Mouse (Mus musculus) embryonic facial prominence, embryonic 15.5 days (tissue): ENCODE measurements around the gene Porcn. TPM values are rescaled to one million over a fixed set of nuclear protein-coding genes. Genes with fewer than 3 reads are reported as not detected.

ENCODE experiments used
- ATAC-seq: fragments of 200-750 bp; cut with Nextera tagmentation; 2 replicates; pipeline ENCODE4 v1.8.0; 2017; ENCODE audit warnings: low read depth, moderate TSS enrichment; ENCODE audit not compliant: insufficient number of reproducible peaks, low FRiP score, low TSS enrichment
- H3K27ac ChIP-seq: fragments of 300-500 bp; sonication (generic); replicated peaks from 2 replicates; pipeline ENCODE4 v1.5.1; 2015; ENCODE audit warnings: mild to moderate bottlenecking, inconsistent platforms
- H3K27me3 ChIP-seq: fragments of 300-500 bp; sonication (generic); 2 replicates; pipeline ENCODE4 v1.6.1; 2015; ENCODE audit warnings: inconsistent platforms
- H3K36me3 ChIP-seq: fragments of 300-500 bp; sonication (generic); 2 replicates; pipeline ENCODE4 v1.6.1; 2015; ENCODE audit warnings: mild to moderate bottlenecking, inconsistent platforms
- H3K4me1 ChIP-seq: fragments of 300-500 bp; sonication (generic); 2 replicates; pipeline ENCODE4 v1.6.1; 2015; ENCODE audit warnings: inconsistent platforms
- H3K4me2 ChIP-seq: fragments of 300-500 bp; sonication (generic); replicated peaks from 2 replicates; pipeline ENCODE4 v1.6.1; 2015; ENCODE audit warnings: mild to moderate bottlenecking, inconsistent platforms
- H3K4me3 ChIP-seq: fragments of 300-500 bp; sonication (generic); replicated peaks from 2 replicates; pipeline ENCODE4 v1.5.1; 2015; ENCODE audit warnings: mild to moderate bottlenecking, inconsistent platforms
- H3K9ac ChIP-seq: fragments of 300-500 bp; sonication (generic); 2 replicates; pipeline ENCODE4 v1.6.1; 2015; ENCODE audit warnings: inconsistent platforms
- H3K9me3 ChIP-seq: fragments of 300-500 bp; sonication (generic); replicated peaks from 2 replicates; pipeline ENCODE4 v1.6.1; 2016; ENCODE audit warnings: inconsistent platforms
- WGBS: fragments of 180-500 bp; shearing (Covaris S2); methylation state at CpG from one replicate; pipeline ENCODE4 v1.1.7; 2015; 5-methylcytosine and 5-hydroxymethylcytosine counted together
- polyA plus RNA-seq: library from polyadenylated mRNA; unstranded; fragments of >200 nt; fragmentation: Nextera tagmentation; extraction: Ambion mirVana; gene quantifications from 2 replicates; pipeline ENCODE4 v1.2.1, GENCODE M21; 2015

Porcn gene
- polyA plus RNA-seq, 1 experiment from 2014 or later, result 11.7 TPM

DNA sequence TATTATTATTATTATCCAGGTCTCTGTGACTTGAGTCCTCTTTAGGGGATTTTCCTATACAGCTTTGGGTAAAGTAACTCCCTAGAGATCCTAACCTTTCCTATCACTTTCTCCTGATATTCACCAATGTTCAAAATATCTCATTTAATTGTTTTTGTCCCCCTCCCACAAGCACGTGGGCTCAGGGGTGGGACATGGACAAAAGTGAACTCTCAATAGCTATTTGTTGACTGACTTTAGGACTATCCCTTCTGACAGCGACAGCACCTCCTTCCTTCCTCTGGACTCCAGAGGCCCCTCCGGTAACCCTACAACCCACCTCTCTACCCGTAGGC, 31.2 kb downstream of the Porcn start:
- H3K36me3 ChIP-seq, result no peaks in the 10 kb centered on the region
- no peak overlapping the region for H3K27ac ChIP-seq
- H3K4me2 ChIP-seq, result peak overlapping the region; percentile 49
- no peaks in the 10 kb centered on the region for H3K4me1 ChIP-seq
- no peaks in the 10 kb centered on the region for H3K9me3 ChIP-seq
- no peak for ATAC-seq
- no peaks in the 10 kb centered on the region for H3K27me3 ChIP-seq
- peak overlapping the region; percentile 35; the same call in 1 of the 2 replicates for H3K9ac ChIP-seq
- peak overlapping the region; percentile 64 for H3K4me3 ChIP-seq
- WGBS, result 11% methylated on average over 4 of the region's 4 CpGs

DNA sequence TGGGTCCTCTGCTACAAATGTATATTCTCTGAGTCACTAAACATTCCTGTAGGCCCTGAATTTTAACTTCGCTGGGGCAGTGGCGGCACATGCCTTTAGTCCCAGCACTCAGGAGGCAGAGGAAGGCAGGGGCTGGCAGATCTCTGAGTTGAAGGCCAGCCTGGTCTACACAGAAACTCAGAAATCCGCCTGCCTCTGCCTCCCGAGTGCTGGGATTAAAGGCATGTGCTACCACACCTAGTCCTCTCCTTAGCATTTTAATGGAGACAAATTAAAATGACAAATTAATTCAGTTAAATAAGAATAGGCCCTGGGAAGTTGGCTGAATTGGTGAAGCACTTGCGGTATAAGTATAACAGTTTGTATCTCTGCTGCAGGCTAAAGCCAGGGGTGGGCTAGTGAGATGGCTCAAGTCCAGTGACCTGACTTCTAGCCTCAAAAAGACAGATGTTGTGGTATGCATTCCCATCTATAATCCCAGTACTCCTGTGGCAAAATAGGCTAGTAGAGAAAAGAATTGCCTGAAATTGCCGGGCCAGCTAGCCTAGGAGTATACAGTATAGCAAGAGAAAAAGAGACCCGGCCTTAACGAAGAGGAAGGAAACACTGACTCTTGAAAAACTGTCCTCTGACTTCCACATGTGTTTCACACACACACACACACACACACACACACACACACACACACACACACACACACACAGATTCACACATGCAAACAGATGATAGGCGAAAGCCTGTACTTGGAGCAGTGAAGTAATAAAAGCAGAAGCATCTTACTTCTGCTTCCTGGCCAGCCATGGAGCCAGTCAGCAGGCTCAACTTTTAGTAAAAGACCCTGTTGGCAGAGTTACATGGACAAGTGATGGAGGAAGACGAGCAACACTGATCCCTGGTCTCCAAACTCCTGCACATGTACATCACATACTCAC, 38.3 kb downstream of the Porcn start:
- Histone ChIP-seq H3K36me3 (0 out of 2 replicates have a peak, but pooled peaks cover 2% of the 10 kb centered on the region), H3K27me3 (no peaks in the 10 kb centered on the region), H3K4me3 (no peak overlapping the region), H3K9me3 (no peaks in the 10 kb centered on the region), H3K4me1 (no peaks in the 10 kb centered on the region), H3K27ac (no peak overlapping the region), H3K4me2 (no peak overlapping the region), H3K9ac (no peak overlapping the region)
- ATAC-seq, result no peak
- 90% methylated on average over 10 of the region's 10 CpGs for WGBS

DNA sequence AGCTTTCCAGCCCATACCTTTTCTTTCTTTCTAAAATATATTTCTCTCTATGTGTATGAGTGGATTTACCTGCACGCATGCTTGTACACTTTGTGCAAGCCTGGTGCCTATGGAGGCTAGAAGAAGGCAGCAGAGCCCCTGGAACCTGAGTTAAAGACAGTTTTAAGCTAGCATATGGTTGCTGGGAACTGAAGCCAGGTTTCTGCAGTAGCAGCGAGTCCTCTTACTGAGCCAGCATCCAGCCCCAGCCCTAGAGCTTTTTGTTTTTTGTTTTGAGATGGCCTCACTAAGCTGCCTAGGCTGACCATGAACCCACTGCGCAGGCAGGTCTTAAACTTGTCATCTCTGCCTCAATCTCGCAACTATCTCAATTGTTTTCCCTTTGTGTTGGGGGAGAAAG, 41.9 kb downstream of the Porcn start:
- Histone ChIP-seq H3K4me3 (no peak overlapping the region), H3K9me3 (no peaks in the 10 kb centered on the region), H3K4me2 (no peak overlapping the region), H3K27me3 (no peaks in the 10 kb centered on the region), H3K4me1 (no peaks in the 10 kb centered on the region), H3K9ac (no peak overlapping the region), H3K27ac (no peak overlapping the region), H3K36me3 (0 out of 2 replicates have a peak, but pooled peaks cover 2% of the 10 kb centered on the region)
- ATAC-seq, result no peak
- 88% methylated on average over 4 of the region's 4 CpGs for WGBS

DNA sequence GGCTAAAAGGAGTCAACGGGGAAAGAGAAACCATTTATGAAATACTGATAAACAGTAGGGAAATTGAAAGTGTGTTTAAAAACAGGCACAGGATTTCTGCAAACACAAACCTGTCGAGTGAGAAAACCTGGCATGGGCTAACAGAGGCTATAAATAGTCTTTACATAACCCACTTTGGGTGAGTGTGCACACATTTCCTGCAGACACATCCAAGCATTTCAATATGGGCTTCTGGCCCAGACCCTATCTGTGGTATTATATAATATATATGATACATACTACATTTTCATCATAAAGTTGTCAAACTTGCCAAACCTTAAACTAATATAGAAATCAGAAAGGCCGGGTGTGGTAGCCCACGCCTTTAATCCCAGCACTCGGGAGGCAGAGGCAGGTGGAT, 43.2 kb downstream of the Porcn start:
- no peak for ATAC-seq
- H3K4me1 ChIP-seq, result no peaks in the 10 kb centered on the region
- H3K27me3 ChIP-seq, result no peaks in the 10 kb centered on the region
- H3K36me3 ChIP-seq, result 0 out of 2 replicates have a peak, but pooled peaks cover 2% of the 10 kb centered on the region
- H3K9ac ChIP-seq, result no peak overlapping the region
- no peak overlapping the region for H3K4me2 ChIP-seq
- no peak overlapping the region for H3K4me3 ChIP-seq
- WGBS, result 78% methylated on average over 5 of the region's 5 CpGs
- no peaks in the 10 kb centered on the region for H3K9me3 ChIP-seq
- no peak overlapping the region for H3K27ac ChIP-seq

DNA sequence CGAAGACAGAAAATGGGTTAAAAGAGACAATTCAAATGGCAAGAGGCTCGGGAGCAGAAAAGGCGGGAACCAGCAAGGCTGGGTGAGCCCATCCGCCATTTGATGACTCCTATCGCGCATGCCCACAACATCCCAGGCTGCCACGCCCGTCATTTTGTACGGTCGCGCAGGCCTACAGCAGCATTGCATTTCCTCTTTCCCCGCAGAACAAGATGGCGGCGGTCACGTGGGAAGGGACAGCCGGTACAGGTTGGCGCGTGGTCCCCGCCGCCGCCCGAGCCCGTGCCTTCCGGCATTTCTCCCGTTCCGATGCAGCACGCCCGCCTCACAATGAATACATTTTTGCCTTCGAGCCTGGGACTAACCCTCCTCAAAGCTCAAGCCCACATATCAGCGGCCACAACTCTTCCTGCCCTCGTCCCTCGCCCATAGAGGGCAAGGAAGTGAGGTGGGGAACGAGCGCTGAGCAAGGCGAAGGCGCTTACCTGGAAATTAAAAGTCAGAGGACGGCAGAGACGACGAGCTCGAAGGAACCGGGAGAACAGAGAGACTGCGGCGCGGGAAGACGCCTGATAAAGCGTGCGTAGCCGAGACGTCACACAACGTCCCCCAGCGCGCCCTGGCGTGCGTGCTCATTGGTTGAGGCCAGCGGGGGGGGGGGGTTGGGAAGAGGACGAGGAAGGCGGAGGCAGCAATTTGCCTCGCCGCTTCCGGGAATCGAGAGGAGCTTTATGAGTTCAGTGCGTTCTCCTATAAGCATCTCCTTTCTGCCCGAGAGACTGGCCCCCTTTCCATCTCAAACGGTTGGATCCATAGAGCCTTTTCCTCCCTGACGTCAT, 61.0 kb downstream of the Porcn start, which contains the start of gene Rbm3:
TSS of gene Rbm3 (minus strand) at position 728 of the 839 bp plus-strand sequence.
- Histone ChIP-seq H3K4me1 (peaks cover 8% of the 10 kb centered on the region), H3K36me3 (peaks cover 12% of the 10 kb centered on the region; the same call in 1 of the 2 replicates), H3K27me3 (no peaks in the 10 kb centered on the region), H3K9me3 (no peaks in the 10 kb centered on the region), H3K4me2 (peak within 1 kb of the TSS; percentile 56), H3K4me3 (peak within 1 kb of the TSS; percentile 64), H3K9ac (peak within 1 kb of the TSS; percentile 71), H3K27ac (peak within 1 kb of the TSS; percentile 98)
- peak; percentile 93 for ATAC-seq
- 21% methylated on average over 62 of the region's 65 CpGs for WGBS

Other genes starting within 250 kb of the Porcn start
- 1.7 and 1.9 TPM in 2 replicates for gene Gata1, start 228.5 kb downstream of the Porcn start, polyA plus RNA-seq
- gene Glod5, start 188.0 kb downstream of the Porcn start, polyA plus RNA-seq, result not detected in 2 replicates
- gene Suv39h1, start 131.8 kb downstream of the Porcn start, polyA plus RNA-seq, result 45.5 and 51.5 TPM in 2 replicates
- 0.71 and 0.91 TPM in 2 replicates for gene Was, start 116.0 kb downstream of the Porcn start, polyA plus RNA-seq
- 28.1 and 30.7 TPM in 2 replicates for gene Wdr13, start 73.6 kb downstream of the Porcn start, polyA plus RNA-seq
- 390 and 425 TPM in 2 replicates for gene Rbm3, start 60.6 kb downstream of the Porcn start, polyA plus RNA-seq
- gene Tbc1d25, start 30.3 kb downstream of the Porcn start, polyA plus RNA-seq, result 13.3 and 17.0 TPM in 2 replicates
- 48.0 and 48.6 TPM in 2 replicates for gene Ebp, start 13.0 kb downstream of the Porcn start, polyA plus RNA-seq
- gene Ftsj1, start 45.9 kb upstream of the Porcn start, polyA plus RNA-seq, result 38.3 and 40.6 TPM in 2 replicates
- 0.18 and 0.64 TPM in 2 replicates for gene Slc38a5, start 64.6 kb upstream of the Porcn start, polyA plus RNA-seq
- not detected in 2 replicates for gene Ssxb10, start 120.9 kb upstream of the Porcn start, polyA plus RNA-seq
- gene Ssxb9, start 160.5 kb upstream of the Porcn start, polyA plus RNA-seq, result not detected in 2 replicates
- not detected in 2 replicates for gene Ssxb1, start 206.8 kb upstream of the Porcn start, polyA plus RNA-seq